Mouse (Mus musculus) gastrocnemius, postnatal 4 days (tissue): Measurements from ENCODE around the gene Necab2. TPM values are rescaled to one million over a fixed set of nuclear protein-coding genes. Genes with fewer than 3 reads are reported as not detected.

Experiments used
- DNase-seq, 2 experiments: peaks; one replicate each; pipeline ENCODE4 v3.0.0; 2021 to 2022; ENCODE audit warnings: low spot score in 2 of 2, mixed read lengths in 2 of 2
- total RNA-seq, 2 experiments: library from RNA; stranded (reverse); gene quantifications; 2 replicates each; pipeline ENCODE4 v1.2.3; 2021

Necab2 gene
- total RNA-seq, 2 experiments from 2014 or later: 0.59 to 0.78 TPM

DNA sequence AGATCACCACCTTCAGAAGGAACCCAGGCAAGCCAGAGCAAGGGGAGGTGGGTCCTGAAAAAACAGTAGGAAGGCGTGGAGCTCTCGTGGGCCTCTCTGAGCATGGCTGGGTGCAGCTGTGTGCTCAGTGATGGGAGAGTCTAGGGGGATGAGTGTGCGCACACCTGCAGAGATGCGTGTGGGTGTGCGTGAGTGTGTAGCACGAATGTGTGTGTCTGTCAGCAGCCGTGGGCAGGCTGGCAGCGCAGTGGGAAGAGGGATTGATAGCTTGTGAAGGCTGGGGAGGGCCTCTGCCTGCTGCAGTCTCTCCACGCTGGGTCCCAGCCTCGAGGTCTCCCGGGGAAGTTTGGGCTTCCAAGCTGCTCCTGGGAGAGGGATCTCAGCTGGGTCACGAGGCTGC lies 3.1 kb downstream of the Necab2 start:
- no peak for DNase-seq

DNA sequence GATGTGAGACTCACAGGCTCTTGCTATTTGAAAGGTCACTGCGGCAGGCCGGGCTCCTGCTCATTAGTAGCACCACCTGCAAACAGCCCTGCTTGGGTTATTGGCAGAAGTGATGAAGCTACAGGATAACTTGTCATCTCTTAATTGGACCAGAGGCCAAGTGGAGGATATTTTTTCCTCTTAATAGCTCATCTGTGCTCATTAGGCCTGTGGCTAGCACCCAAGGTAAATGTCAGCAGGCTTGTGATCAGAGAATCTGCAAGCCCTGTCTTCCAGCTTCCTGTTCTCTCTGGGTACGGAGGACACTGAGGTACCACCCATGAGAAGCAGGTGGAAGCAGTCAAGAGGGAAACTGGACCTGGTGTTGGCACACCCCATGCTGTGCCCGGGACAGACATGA lies 4.6 kb downstream of the Necab2 start:
- no peak for DNase-seq

DNA sequence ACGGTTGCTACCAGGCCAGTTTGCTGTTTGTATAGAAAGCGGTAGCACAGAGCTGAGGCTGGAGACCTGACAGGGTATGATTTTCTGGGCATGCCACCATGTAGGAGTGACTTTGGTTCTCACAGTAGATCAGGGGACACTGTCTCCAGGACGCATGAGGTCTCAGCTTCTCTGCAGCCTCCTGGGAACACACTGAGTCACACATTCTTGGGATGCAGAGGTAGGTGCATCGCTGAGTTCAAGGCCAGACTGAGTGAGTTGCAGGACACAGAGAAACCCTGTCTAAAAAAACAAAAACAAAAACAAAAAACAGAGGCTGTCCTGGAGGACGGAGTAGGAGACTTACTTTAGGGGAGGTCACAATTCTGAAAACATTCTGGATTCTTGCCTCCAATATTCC lies 6.4 kb downstream of the Necab2 start:
- no peak for DNase-seq

DNA sequence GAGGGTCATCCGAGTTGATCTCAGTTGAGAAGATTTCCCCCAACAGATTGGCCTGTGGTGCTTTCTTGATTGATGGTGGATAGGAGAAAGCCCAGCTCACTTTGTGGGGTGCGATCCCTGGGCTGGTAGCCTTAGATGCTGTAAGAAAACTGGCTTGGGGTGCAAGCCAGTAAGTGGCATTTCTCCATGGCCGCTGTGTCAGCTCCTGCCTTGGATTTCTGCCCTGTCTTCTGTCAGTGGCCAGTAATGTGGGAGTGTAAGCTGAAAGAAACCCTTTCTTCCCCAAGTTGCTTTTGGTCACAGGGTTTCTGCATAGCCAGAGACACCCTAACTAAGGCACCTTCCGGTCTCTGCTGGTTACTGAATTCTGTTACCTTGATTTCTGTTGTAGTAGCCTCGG lies 9.5 kb downstream of the Necab2 start:
- no peak for DNase-seq

DNA sequence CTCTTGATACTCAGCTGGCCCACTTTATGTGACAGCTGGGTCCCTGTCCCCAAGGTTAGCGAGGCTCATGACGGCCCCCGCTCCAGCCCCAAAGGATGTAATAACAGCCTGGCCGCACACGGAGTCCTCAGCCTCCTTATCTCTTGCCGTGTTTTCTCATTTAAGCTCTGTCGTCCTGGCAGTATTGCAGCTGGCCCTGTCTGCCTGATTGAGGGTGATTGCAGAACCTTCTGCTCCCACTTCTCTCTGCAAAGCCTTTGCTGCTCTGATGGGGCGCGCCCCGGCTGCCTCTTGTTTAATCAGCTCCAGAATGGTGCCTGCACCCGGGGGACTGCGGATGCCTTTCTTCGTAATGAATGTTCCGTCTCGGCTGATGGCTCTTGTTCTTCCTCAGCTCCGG lies 13.2 kb downstream of the Necab2 start:
- no peak for DNase-seq

DNA sequence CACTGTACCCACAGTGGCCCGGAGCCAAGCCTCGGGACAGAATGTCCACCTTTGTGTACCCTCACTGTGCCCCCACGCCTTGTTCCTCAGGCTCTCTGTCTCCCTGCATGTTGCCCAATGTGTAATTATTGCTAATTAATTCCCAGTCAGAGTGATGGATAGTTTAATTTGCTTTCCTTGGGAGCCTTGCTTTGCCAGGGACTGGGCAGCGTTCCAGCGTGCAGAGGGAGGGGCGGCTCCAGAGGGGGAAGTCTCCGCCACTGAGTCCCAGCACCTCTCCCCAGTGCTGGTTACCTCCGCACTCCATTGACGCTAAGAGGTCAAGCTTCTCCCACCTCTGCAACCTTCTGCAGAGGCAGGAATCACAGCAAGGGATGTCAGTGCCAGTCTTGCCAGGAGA lies 14.8 kb downstream of the Necab2 start:
- no peak for DNase-seq

DNA sequence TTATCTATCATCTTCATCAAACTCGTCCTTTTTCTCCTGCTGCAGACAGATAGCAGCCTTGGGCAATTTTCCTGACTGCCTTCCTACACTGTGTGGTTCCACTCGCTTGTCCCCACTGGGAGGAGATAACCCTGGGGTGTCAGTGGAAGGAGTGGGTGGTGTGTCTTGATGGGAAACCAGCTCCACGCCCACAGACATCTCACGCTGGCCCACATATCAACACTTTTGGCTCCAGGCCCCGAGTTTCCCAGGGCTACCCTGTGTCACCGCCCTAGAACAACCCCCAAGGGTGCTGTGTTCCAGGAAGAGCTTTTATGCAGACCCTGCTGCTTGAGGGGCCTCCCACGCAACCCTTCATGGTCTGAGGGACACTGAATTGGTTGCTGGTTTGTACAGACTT lies 17.2 kb downstream of the Necab2 start:
- DNase-seq: no peak

DNA sequence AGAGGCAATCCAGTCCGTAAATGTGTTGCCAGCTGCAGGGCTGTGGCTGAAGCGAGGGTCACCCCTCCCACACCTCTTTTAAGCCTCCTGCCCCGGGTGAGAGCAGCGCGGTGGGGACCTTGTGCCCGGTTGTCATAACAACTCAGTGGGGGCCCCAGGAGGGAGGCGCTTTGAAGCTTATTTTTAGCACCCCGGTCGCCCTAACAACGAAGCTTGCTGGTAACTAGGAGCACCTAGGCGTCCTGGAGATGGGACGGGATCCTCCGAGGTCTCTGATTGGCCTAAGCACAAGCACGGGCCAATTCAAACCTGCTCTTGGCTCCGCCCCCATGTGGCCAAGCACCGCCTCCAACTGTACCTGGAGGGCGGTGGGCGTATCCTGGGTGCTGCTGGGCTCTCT lies 19.6 kb downstream of the Necab2 start:
- DNase-seq: no peak

DNA sequence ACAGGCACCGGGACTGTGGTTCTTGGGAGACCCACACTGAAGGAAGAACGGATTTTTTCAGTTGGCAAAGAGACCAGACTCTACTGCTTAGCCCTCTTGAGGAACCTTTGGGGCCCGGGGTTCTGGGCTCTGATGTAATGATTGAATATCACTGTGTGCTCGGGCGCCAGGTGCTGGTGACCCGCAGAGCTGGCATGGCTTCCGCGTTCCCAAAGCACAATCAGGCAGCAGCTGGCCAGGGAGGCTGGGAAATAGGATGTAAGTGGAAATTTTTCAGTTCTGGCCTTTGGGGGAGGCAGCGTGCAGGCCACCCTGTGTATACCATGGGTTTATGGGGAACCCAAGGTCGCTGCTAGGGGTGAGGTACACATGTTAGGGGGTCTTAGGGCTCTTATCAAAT lies 20.3 kb downstream of the Necab2 start:
- no peak for DNase-seq

DNA sequence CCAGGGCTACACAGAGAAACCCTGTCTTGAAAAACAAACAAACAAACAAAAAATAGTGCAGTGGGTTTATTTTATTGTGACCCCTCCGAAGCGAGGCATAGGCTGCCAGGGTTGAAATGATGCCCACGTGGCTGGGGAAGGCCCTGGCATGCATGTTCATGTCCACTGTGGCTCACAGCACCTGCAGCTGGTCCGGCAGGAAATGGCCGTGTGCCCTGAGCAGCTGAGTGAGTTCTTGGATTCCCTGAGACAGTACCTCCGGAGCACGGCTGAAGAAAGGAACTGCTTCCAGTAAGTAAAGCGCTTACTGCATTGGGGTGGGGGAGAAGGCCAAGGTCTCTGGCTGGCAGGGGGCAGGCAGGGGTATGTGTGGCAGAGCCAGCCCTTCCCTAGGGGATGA lies 21.6 kb downstream of the Necab2 start:
- no peak for DNase-seq

DNA sequence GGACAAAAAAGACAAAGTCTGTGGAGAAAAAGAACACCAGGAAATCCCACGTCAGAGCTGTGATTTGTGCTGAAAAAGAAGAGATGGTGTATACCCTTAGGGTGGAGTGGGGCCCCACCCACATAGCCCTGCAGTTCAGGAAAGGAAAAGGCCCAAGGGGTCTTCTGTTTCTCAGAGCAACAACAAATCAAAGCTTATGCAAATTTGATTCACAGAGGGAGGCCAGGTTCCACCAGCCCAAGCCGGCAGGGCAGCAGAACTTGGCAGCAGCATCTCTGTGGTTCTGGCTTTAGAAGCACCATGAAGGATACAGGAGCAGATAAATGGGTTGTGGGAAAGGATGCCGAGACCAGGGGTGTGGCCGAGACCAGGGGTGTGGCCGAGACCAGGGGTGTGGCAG lies 32.2 kb downstream of the Necab2 start:
- no peak for DNase-seq

DNA sequence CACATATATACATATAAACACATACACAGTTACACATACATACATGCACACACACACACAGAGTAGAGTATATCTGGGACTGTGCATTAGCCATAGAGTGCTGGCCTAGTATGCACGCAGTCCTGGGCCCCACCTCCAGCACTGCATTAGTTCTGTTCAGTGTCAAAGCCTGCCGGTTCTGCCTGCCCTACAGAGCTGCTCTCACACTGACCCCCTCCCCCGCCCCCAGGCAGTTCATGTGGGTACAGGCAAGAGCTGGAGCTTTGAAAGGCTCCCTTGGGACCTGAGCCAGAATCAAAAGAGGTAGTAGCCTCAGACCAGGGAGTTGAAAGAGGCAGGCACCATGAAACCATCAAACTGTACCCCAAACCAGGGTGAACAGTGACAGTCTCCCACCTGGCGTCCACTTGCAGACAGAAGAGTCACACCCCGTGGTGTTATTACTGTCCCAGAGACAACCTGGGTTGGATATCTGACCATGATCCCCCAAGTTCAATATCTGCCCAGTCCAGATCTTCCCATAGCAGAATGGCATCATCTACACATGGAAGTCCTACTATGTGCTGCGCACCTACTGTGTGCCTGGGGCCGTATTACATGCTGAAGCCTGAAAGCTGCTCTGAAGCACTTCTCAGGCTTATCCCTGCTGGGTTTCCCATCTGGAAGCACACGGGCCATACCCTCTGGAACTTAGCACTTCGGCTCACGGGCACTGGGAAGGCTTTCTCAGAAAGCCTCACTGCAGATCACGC lies 37.8 kb downstream of the Necab2 start:
- DNase-seq: no peak

DNA sequence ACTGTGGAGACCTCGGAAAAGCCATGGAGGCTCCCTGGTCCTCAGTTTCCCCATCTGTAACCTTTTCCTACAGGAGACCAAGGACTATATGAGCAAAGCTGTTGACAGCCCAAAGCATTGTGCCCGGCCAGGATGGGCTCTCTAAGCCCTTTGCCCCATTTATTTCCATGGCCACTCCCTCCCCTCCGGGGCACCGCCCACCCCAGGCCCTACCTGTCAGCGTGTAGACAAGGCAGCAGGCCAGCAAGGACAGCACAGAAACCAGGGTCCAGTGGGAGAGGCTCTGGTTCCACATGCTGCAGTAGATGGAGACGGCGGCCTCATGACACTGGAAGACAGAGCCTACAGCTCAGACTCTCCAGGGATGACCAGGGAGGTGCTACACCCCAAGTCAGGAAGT lies 40.6 kb downstream of the Necab2 start:
- no peak for DNase-seq

DNA sequence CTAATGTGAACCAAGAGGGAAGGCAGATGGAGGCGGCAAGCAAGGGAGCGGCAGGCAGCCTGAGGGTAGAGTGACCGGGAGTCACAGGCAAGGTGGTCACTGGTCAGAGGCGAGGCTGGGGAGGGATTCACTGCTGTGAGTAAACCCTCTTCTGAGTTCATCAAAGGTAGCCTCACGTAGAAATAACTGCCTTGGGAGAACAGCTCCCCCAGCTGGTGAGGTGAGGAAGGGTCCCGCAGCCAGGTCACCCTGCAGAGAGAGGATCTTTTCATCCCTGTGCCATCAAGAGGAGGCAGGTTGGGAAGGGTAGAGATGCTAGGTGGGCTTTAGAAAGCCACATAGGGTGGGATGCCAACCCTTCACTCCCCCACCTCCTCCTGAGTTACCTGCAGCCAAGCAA lies 50.3 kb downstream of the Necab2 start:
- DNase-seq: no peak

DNA sequence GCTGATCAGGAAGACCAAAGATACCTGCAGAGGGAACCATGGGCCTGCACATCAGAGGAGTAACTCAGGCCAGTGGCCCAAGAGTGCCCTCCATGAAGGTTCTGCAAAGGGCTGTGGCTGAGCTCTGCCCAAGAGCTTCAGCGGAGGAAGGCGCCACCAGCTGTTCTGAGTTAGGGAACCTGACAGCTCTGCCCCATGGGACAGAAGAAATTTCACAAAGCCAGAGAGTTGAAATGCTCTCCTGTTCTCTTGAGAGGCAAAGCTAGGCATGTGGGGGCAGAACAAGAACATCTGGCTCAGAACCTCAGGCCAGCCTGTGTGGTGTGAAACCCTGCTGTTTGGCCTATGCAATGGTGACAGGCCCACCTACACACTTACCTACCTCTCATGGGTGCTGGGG lies 53.3 kb downstream of the Necab2 start:
- DNase-seq: no peak

DNA sequence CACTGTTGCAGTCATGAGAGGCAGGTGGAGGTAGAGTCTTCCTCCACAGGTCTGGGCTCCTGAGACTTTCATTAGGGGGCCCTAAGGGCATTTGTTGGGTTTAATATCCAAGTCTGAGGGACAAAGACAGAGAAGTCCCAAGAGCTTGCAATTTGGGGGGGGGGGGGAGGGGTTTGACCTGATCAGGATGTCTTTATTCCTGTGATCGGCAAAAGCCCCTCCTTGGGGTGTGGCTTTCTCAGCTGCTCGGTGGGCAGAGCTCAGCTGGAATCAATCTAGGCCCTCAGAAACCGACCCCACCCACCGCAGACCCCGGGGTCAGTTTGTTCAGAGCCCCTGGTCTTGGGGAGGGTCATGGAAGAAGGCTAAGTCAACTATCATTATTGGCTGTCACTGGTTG lies 55.1 kb downstream of the Necab2 start, which contains the start of gene Slc38a8:
Gene Slc38a8 (minus strand): TSS at position 101 of the 400 bp plus-strand sequence.
- DNase-seq: no peak

DNA sequence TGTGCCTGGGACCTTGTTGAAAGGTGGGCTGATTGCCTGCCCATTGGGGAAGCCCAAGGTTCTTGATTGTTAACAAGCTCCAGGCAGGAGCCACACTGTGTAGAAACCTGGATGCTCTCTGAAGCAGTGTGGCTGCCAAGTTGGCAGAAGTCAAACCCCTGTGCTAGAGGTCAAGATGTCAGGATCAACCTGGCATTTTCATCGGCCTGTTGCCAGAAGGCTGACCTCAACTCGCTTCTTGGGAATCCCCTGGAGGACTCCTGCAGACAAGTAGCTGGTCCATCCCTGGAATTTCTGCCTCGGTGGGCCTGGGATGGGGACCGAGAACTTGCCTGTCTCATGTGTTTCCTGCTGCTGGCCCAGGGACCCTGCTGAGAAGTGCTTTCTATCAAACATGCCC lies 55.6 kb downstream of the Necab2 start:
- DNase-seq: no peak

DNA sequence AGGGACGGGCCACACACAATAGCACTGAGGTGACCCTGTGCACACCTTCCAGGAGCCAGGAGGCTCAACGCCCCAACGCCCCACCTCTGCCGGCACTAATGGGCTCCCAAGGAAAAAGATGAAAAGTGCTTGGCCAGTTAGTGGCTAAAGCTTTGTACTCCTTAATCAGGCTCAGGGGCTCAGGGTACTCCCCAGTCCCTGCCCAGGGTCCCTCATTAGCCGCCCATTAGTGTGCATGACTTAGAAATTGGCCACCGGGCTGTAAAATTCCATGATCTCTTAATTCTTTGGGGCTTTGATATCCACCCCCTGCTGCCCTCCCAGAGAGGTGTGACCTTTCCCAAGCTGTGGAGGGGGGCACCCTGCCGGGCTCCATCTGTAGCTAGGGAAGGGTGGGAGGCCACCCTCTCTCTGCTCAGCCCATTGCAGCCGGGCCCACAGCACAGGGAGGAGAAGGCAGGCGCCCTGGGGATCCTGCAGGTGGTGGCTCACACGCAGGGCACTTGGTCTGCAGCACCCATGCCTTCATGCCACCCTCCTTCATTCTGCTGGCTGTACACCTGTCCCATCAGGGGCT lies 56.8 kb downstream of the Necab2 start:
- no peak for DNase-seq

DNA sequence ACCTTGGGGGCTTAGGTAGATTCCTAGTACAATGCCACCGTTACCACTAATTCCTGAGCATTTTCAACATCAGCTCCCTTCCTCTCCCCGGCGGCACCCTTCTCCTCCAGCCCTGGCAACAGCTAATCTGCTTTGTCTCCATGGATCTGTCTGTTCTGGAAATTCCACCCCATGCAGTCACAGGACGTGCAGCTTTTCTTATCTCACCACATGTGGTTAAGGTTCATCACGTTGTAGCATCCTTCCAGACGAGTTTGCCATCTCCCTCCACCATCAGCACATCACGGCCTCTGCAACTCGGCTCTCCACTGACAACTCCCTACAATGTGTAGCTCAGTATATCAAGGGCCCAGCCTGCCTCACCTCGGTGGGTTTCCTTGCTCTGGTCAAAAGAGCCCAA lies 59.0 kb downstream of the Necab2 start:
- DNase-seq: no peak

DNA sequence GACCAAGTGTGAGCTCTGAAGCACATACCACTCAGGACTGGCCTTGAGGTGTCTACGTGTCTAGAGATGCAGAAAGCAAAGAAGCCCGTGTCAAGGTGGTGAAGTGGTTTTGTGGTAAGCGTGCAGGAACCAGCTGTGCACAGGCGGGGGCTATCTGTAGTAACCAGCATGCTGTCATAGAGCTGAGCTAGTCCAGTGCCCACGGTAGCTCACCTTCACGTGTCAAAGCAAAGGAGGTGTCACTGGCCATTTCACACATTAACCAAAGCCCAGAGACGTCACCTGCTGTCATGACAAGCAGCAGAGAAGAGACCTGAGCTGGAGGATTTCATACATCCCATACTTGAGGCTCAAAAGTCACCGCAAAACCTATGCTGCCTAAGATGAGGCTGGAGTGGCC lies 59.6 kb downstream of the Necab2 start:
- DNase-seq: no peak

DNA sequence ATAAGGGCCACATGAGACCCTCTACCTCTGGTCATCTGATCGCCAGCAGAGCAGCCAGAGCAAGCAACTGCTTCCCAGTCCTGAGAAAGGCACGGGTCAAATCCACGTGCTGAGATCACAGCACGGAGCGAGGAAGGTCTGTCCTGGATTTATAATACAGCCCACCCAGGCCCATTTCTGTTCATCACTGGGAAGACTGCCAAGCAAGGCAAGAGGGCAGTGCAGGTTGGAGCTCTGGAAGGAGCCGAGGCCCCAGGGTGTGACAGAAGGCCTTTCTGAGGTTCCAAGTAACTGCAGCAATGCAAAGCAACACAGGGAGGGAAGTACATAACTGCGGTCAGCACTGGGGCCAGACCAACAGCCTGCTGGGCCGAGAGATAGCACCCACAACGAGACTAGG lies 64.0 kb downstream of the Necab2 start:
- DNase-seq: no peak

DNA sequence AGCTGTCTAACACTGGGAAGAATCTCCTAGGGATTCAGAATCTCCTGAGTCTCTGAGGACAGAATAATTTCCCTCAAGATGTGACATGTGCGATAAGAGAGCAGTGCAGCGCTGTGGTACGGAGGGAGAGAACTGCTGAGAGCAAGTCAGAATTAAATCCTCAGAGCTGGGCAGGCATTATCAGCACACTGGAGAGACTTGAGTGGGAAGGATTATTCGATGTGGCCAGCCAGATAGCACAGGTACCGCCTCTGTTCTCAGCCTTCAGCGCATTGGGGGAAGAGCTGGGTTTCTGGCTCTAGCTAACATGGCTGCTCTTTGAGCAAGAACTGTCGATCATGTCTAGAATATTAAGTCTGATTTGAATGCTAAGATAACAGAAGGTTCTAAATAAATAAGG lies 65.2 kb downstream of the Necab2 start:
- no peak for DNase-seq

DNA sequence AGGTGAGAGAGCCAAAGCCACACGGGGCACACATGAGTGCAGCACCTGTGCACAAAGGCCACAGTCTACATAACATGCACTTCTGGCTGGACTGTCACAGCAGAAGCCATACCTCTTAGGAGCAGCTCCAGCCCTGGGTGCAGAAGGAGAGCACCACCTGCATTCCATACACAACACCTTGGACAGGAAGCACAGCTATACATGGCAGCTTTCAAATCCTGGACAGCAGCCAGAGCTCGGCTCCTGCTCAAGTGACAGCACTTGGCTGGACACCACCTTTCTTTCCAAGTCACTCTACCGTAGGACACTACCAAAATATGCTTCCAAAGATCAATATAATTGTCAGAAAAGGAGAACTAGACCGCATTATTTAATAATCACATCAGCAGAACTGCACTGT lies 66.9 kb downstream of the Necab2 start:
- no peak for DNase-seq
